Mouse (Mus musculus): ENCODE results near the gene Amot. TPM values are rescaled to one million over a fixed set of nuclear protein-coding genes. Genes with fewer than 3 reads are reported as not detected.

Amot gene
- total RNA-seq (2021), result 10 to 100 TPM; 12.5 to 26.1 TPM
- long read RNA-seq, experiment 1, partial matches to known transcripts, result 1 of 1 reads
- long read RNA-seq, experiment 1, other reads (novel, unspliced or antisense), result 0 of 1 reads
- long read RNA-seq, experiment 2, result 0 reads

DNA sequence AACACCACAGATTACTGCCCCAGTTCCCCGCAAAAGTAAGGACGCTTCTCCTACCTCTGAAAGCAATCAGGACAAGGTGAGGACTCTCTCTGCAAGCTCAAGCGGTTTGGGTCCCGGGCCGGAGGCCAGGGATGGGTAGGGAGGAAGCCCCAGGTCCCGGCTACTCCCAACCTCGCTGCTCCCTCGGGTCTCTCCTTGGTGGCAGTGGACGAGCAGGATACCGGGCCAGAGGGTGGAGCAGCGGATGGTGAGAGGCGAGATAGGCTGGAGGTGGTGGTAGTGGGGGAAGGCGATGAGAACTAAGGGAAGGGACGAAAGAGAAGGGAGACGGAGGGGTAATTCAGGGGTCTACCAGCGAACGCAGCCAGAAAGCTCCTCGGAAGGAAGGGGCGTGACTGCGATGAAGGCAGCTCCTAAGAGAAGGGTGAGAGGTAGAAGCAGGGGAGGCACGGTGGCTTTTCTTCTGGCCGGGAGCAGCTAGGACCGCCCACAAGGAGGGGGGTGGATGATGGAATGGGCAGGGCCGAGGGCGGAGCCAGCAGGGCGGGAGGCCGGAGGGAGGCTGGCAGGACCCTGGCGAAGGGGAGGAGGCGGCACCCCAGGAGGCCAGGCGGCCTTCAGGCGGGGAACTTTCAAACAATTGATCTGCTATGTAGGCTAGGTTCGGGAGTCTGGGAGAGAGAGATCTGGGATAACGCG lies at the start of gene Amot:
Amot (minus strand) TSS at position 465 of the 699 bp plus-strand sequence.
- DNase-seq, result peak; percentile 92

DNA sequence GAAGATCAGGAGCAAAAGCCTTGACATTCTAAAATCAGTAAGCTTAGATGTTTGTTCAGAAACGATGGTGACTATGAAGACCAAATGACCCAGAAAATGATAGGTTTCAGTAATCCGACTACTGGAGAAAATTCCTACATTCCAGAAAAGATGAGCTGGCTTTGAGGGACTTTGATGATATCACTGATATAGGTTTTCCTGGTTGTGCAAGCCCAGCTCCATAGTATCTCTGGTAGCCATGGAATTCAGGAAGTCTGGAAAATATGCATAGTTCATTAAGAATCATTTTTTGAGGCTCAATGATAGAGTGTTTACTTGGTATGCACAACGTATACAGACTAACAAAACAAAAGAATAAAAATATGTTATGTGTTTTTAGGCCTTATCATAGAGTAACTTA lies 40.1 kb upstream of the Amot start:
- DNase-seq, result no peak

DNA sequence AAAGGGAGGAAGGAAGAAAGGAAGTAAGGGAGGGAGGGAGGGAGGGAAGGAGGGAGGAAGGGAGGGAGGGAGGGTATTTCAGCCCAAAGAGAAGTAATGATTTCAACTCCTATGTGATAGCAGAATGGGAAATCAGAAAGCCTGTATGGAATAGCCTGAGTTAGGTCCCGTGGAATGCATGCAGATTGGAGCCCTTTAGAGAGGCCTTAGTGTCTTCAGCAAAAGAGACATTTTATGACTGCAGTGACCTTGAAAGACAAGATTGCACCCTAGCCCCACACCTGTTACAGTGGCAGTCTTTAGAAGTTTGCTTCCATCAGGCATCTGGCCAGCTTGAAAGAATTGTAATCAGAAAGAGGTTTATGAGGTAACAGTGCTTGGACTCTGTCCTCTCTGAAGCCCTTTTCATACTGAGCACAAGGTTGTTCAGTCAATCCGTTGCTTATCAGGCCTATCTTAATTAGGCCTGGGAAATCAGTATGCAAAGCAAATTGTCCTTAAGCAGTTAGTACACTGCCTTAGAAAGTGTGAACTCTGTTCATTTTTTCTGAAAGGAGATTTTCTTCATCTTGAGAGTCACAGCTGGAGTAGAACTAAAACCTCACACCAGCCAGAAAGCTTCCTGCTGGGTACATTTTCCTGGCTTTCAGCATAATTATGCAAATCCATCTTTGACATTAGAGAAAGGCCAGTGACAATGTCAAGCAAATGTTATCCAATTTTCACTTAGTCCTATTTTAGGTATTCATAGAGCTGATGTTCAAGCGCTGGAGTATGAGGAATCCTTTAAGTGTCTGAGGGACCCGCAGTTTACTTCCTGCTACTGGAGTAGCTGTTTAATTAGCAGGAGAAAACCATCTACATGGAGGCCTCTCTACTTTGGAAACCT lies 38.9 kb upstream of the Amot start:
- peak; percentile 1 for DNase-seq

- no peak for DNase-seq
Observed at GRCm38 (mm10) chrX:145541050-145541449, 36.1 kb upstream of the Amot start.

DNA sequence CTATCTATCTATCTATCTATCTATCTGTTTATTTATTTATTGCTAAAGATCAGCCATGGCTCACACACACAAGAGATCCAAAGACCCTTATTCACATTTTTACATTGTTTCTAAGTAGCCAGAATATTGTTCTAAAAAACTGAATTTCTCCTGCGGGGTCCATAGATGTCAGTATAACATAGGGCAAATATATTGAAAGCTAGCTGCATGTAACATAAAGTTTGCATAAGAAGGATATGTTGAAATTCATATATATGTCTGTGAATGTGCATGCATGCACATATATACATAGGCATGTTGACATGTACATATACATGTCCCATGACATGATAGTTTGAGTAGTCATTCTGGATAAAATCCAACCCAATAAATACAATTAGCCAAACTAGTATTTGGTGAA lies 35.3 kb upstream of the Amot start:
- DNase-seq, result no peak

GRCm38 (mm10) chrX:145529602-145530001 lies 24.6 kb upstream of the Amot start:
- no peak for DNase-seq

- no peak for DNase-seq
Observed at GRCm38 (mm10) chrX:145516322-145517066, 11.5 kb upstream of the Amot start.

DNA sequence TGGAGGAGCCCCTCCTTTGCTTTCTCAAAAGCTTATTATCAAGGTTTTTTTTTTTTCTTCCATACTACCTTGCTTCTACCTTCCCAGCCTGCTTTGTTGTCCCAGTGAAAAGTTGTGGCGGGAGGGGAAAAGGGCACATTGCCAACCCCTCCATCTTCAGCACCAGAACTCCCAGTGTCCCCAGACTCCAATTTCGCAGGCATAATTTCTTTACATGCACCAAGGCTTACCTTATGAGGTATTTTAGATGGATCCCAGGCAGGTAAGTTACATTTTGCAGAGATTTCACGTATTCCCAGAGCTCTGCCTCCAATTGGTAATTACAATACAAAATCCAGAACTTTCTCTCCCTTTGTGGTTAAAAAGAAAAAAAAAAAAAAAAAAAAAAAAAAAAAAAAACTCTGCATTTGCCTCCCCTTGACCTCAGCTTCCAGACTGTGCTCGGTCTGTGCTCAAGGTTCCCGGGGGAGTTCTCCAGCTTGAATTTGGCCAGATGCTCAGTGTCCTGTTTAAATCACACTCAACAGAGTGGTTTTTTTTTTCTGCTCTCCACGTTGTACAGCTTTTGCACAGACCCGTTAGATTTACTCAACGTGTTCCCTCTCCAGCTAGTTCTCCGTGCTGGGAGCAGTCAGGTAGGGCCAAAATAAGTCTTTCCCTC lies 10.6 kb upstream of the Amot start:
- DNase-seq, result peak; percentile 28

GRCm38 (mm10) chrX:145510675-145511074 lies 5.7 kb upstream of the Amot start:
- DNase-seq, result no peak

GRCm38 (mm10) chrX:145505457-145506201 lies 648 bp upstream of the Amot start:
- peak; percentile 74 for DNase-seq

DNA sequence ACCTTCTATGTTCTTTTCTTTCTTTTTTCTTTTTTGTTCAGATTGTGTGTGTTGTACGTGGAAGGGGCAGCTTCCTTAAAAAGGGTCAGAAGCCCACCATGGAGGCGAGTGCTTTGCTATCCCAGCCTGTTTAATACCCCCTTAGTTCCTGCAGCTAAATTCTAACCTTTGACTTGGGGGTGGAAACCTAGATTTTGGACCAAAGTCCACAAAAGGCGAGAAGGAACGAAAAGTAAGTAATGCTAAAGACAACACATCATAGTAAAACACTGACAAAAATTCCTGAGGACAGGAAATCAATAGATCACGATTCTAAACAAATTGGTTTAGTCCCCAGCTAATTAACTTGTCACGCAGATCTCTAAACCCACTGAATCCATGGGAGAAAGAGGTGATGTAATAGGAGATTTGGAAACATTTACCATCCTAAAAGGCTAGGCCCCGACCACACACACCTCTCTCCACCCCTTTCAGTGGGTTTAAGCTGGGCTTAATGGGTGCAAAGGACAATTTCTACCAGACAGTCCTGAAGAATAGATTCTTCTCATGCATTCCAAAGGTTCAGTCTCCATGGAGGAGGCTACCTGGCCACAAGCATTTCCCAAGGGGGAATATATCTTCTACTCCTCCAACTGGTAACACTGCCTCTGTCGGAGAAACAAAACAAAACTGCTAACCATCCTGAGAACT lies 3.2 kb downstream of the Amot start:
- no peak for DNase-seq

DNA sequence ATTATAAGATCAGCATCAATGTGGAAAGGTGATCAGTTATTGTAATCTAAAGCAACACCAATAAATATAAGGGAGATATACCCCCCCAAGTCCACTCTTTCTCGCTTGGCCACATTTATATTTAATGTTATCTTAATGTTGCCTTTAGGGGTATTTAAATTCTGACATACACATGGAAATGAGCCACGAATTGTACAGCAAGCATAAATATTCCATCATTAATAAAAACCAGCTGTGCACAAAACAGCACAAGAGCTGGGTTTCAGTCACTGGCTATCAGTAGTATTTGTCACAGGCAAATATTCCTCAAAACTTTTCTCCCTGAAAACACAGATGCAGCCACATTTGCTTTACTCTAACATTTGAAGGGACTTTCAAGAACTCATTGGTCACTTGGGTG lies 5.9 kb downstream of the Amot start:
- DNase-seq, result no peak

GRCm38 (mm10) chrX:145498691-145499090 lies 6.3 kb downstream of the Amot start:
- DNase-seq, result no peak

GRCm38 (mm10) chrX:145497486-145497885 lies 7.5 kb downstream of the Amot start:
- no peak for DNase-seq

DNA sequence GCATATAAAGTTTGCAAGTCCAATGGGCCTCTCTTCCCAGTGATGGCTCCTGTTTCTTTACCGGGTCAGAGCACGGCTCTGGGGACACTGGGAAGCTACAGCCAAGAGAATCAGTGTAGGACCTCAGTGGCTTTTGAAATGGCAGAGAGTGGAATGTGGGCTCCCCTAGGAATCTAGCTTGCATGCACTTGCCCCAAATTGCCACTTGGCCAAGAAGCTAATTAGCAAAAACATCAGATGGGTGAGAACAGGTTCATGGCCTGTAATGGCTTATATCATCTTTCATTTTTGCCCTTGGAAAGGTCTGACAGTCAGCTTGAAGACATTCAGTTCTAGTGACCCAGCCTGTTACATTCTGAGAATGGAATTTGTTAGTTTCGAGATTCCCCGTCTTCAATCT lies 9.6 kb downstream of the Amot start:
- DNase-seq, result no peak

DNA sequence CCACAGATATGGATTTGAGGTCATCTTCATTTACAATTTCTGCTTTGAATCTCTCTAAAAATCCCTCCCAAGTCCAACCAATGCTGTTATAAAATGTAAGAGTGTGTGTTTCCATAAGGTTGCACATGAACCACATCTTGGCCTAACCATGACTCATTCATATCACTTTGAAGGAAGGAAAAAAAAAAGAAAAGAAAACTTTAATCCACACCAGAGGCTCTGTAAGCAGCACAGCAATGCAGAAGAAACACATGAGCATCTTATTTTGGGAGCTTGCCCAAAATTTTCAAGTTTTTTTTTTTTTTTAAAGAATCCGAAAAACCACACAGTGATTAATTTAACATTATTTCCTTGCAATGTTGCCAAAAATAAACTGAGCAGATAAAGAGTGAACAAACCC lies 14.2 kb downstream of the Amot start:
- DNase-seq, result no peak

DNA sequence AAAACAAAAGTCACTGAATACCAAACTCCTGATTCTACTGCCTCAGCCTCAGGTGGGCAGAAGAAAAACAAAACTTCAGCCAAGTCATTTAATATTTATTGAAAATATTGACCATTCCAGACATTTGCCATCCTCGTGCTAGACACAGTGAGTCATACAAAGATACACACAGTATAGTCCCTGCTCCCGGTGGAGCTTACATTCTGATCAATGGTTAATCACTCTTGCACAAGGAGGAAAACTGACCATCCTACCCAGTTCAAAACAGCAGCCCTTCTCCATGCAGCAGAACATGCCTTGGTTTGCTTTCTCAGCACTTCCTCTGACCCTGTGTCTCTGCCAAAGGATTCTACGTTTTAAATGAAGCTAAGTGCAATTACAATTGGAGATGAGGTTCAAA lies 14.6 kb downstream of the Amot start:
- DNase-seq, result no peak

DNA sequence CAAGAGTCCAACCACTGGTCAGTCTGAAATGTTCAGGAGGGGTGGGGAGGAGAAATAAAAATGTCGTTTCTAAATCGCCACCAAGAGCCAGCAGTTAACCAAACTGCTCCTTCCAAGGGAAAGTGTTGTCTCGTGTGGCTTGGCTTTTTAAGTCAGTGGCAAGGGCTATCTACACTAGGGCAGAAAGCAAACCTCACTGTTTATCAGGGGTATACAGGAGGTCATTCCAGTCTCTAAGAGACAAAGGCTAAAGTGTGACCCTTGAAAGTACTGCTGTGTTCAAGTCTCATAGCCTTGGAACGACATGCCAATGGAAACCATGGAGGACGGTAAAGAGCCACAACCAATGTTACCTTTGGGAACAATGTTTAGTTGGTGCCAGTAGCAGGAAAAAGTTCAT lies 15.0 kb downstream of the Amot start:
- DNase-seq, result no peak

- DNase-seq, result no peak
Observed at GRCm38 (mm10) chrX:145485495-145485894, 19.5 kb downstream of the Amot start.

- no peak for DNase-seq
Observed at GRCm38 (mm10) chrX:145483486-145484055, 21.4 kb downstream of the Amot start.

Measured in adrenal gland, postnatal 10 days (tissue).